Mouse (Mus musculus) macrophage (primary cell): ENCODE results near the gene Wdfy3. TPM values are rescaled to one million over a fixed set of nuclear protein-coding genes. Genes with fewer than 3 reads are reported as not detected.
"Not testable (repeated sequence)": the region's sequence is repeated elsewhere in the genome, so short reads cannot be mapped to it uniquely, and the experiment has no call there.

ENCODE experiments used
- H3K27ac ChIP-seq: fragments of 350-480 bp; formaldehyde crosslinking; 2 replicates; pipeline ENCODE4 v1.9.0; 2021
- H3K36me3 ChIP-seq: fragments of 350-480 bp; formaldehyde crosslinking; 2 replicates; pipeline ENCODE4 v1.9.0; 2021; ENCODE audit errors: inconsistent target
- H3K4me3 ChIP-seq: fragments of 350-480 bp; formaldehyde crosslinking; 2 replicates; pipeline ENCODE4 v1.9.0; 2021; ENCODE audit errors: inconsistent target
- H3K79me2 ChIP-seq: fragments of 350-480 bp; formaldehyde crosslinking; 2 replicates; pipeline ENCODE4 v1.9.0; 2021; ENCODE audit errors: inconsistent target
- WGBS: methylation state at CpG from one replicate; pipeline ENCODE4 v1.1.7; 2026; ENCODE audit warnings: inconsistent platforms; ENCODE audit not compliant: missing documents; 5-methylcytosine and 5-hydroxymethylcytosine counted together
- polyA plus RNA-seq: library from polyadenylated mRNA; stranded (reverse); fragments of 250-400 nt; gene quantifications from 3 replicates; pipeline ENCODE4 v1.2.4, GENCODE M21; 2018; ENCODE audit warnings: inconsistent platforms

Wdfy3 gene
- polyA plus RNA-seq, 1 experiment from 2014 or later: 31.1 TPM

DNA sequence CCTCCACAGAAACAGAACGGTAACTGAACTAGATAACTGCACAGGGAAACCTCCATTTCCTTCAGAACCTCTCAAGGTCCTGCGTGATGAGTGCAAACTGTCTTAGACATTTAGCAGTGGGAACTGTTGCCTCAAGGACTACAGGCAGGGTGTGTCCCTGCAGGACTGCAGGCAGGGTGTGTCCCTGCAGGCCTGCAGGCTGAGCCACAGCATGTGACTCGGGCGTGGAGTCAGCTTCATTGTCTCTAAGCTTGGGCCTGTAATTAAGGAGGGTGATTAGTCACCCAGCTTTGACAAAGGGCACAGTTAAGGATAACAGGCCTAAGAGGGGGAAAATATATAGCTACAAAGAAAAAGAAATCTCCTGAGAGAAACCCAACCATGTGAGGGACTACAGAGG lies 222.0 kb downstream of the Wdfy3 start:
- Histone ChIP-seq H3K36me3 (peaks cover 98% of the 10 kb centered on the region), H3K4me3 (no peak overlapping the region), H3K79me2 (no peaks in the 10 kb centered on the region), H3K27ac (no peak overlapping the region)
- 89% methylated on average over 4 of the region's 4 CpGs for WGBS

DNA sequence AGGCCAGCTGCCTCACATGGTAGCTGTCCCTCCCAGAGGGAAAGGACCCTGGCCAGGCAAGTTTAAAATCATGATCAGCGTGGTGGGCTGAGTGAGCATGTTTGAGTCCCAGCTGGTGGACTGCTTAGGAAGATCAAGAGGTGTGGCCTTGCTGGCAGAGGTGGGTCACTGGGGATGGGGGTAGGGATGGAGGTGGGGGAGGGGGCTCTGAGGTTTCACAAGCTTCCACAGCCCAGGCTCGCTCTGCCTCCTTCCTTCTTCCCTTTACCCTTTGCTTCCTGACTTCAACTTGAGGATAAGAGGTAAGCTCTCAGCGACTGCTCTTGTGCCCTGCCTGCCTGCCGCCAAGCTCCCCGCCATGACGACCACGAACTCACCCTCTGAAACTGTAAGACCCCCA lies 222.4 kb downstream of the Wdfy3 start:
- Histone ChIP-seq H3K4me3 (no peak overlapping the region), H3K36me3 (peaks cover 98% of the 10 kb centered on the region), H3K79me2 (no peaks in the 10 kb centered on the region), H3K27ac (no peak overlapping the region)
- 96% methylated on average over 7 of the region's 7 CpGs for WGBS

DNA sequence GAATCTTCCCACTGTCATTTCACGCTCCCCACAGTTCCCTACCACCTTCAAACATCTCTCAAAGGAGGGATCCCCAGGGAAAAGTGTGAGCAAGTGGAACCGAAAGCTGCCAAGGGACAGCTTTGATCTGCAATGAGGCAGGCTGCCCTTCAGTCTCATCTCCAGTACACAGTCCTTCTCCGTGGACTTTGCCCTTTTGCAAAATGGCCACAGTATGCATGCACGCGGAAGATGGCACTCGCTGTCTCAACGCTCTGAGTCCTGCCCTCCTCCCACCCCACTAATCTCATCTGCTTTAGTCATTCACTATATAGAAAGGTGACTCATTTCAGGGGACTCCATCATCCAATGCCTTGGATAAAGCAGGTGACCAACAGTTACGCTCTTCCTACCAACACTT lies 223.8 kb downstream of the Wdfy3 start:
- WGBS: 95% methylated on average over 8 of the region's 8 CpGs
- Histone ChIP-seq H3K36me3 (peaks cover 98% of the 10 kb centered on the region), H3K27ac (no peak overlapping the region), H3K79me2 (no peaks in the 10 kb centered on the region), H3K4me3 (no peak overlapping the region)

DNA sequence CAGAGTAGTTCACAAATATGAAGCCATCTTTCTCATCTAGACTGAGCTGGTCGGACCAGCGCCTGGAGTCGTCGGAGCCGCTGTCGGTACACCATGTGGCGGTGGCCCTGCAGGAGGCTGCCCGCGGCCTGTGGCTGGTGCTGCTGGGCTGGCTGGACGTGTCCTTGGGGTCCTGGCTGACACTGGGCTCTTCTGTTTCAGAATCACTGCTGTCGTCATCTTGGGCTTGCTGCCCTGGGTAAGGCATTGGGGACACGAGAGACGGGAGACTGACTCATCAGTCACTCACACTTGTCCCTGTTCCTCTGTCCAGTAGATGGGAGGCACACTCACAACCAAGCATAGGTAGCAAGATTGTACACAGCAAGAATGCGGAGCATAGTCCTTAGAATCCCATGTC lies 224.7 kb downstream of the Wdfy3 start:
- no peak overlapping the region for H3K27ac ChIP-seq
- H3K36me3 ChIP-seq: peaks cover 98% of the 10 kb centered on the region
- 93% methylated on average over 14 of the region's 14 CpGs for WGBS
- no peaks in the 10 kb centered on the region for H3K79me2 ChIP-seq
- no peak overlapping the region for H3K4me3 ChIP-seq

DNA sequence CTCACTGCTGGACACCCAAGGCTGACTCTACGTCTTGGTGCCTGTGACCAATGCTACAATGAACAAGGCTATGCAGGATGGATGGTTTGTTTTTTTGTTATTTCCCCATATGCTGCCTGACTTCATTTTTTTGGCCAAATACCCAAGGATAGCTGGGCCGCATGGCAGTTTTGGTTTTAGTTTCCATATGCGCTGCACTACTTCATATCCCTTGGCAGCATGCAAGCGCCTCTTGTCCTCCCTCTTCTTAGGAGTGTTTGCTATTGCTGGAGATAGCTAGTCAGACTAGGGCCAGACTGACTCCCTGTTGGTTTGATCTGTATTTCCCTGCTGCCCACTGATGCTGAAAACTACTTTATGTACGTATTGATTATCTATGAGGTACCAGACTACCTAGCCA lies 229.2 kb downstream of the Wdfy3 start:
- H3K36me3 ChIP-seq: peaks cover 91% of the 10 kb centered on the region
- no peaks in the 10 kb centered on the region for H3K79me2 ChIP-seq
- 92% methylated on average over 5 of the region's 5 CpGs for WGBS
- H3K27ac ChIP-seq: no peak overlapping the region
- no peak overlapping the region for H3K4me3 ChIP-seq

DNA sequence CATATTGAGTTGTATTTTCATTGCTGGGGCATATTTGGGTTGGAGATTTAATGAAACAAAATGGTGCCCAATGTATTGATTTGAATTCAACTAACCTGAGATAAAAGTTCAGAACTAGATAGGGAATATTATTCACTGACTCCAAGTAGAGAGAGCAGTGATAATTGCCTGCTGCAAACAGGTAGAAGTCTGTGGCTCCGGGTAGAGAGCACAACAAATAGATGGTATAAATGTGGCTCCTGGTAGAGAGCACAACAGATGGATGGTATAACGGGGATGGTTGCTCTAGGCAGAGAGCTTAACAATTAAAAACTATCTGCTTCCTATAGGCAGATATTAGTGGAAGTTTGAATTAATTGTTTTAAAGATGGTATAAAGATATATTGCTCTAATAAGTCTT lies 232.1 kb downstream of the Wdfy3 start:
- H3K36me3 ChIP-seq: peaks cover 90% of the 10 kb centered on the region
- H3K79me2 ChIP-seq, H3K4me3 ChIP-seq, H3K27ac ChIP-seq: not testable (repeated sequence)
- 100% methylated on average over 2 of the region's 2 CpGs for WGBS

DNA sequence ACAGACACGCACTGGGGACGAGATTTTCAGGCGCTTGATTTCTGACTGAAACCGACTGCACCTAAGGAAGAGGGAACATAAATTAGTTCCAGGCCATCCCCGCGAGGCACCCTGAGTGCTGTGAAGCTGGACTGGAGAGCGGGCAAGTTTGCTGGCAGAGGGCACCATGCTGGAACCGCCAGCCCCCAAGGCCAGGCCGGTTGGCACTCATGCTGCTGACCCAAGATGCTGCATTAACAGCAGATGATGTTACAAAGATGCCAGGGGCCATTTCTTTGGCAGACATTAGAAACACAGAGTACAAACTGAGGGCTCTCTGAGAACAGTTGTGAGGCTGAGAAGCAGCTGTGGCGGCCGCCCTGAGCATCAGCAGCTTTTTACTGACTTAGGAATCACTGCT lies 233.5 kb downstream of the Wdfy3 start:
- 99% methylated on average over 11 of the region's 11 CpGs for WGBS
- Histone ChIP-seq H3K79me2 (no peaks in the 10 kb centered on the region), H3K36me3 (peaks cover 79% of the 10 kb centered on the region), H3K4me3 (no peak overlapping the region), H3K27ac (no peak overlapping the region)

DNA sequence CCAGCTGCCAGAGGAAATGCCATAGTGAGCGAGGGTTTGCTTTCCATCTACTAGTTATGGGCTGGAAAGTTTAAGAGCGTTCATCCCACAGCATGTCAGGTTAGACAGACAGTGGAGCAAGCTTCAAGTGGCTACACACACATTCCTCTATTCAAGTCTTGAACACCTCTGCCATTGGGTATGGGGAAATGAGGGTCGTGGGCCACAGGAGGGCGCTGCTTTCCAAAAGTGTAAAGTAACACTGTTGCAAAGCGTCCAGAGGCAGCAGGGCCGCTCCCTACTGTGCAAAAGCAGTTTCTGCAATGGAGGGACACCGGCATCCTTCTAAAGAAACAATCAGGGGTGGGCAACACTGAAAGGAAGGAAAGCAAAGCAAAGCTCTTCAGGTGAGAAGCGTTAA lies 235.8 kb downstream of the Wdfy3 start:
- Histone ChIP-seq H3K4me3 (no peak overlapping the region), H3K27ac (no peak overlapping the region), H3K79me2 (no peaks in the 10 kb centered on the region), H3K36me3 (peaks cover 59% of the 10 kb centered on the region; the same call in 1 of the 2 replicates)
- 94% methylated on average over 8 of the region's 8 CpGs for WGBS

DNA sequence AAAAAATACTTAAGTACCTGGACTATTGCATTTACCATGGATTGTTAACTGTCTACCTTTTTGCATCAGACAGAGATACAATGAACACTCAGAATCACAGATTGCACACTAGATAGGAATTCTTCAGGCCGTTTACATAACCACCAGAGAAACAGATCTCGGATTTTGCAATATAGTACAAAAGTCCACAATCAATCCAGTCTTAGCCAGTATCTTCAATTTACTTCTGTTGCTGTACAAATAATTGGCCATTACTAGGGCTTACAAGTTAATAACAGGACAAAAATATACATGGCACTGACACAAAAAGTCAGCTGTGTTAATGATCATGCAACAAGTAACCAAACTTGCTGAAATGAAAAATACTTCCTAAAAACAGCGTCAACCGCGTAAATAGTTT lies 236.7 kb downstream of the Wdfy3 start:
- H3K4me3 ChIP-seq: no peak overlapping the region
- 93% methylated on average over 5 of the region's 5 CpGs for WGBS
- peaks cover 50% of the 10 kb centered on the region; the same call in 1 of the 2 replicates for H3K36me3 ChIP-seq
- no peak overlapping the region for H3K27ac ChIP-seq
- no peaks in the 10 kb centered on the region for H3K79me2 ChIP-seq

DNA sequence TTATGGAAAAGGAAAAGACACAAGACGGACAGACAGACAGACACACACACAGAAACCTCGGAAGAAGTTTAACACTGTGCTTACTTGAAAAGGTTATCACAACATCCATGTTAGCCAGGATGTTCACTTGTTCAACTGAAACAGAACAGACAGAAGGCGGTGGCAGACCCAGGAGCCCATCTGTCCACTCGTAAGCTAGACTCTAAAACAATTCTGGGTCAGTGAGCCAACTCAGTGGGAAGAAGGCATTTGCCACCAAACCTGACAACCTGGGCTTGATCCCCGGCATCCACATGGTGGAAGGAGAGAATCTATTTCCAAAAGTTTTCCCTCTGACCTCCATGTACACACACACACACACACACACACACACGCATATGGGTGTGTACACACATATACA lies 237.7 kb downstream of the Wdfy3 start:
- WGBS: 96% methylated on average over 6 of the region's 6 CpGs
- H3K4me3 ChIP-seq: no peak overlapping the region
- no peaks in the 10 kb centered on the region for H3K79me2 ChIP-seq
- peaks cover 43% of the 10 kb centered on the region; the same call in 1 of the 2 replicates for H3K36me3 ChIP-seq
- no peak overlapping the region for H3K27ac ChIP-seq

DNA sequence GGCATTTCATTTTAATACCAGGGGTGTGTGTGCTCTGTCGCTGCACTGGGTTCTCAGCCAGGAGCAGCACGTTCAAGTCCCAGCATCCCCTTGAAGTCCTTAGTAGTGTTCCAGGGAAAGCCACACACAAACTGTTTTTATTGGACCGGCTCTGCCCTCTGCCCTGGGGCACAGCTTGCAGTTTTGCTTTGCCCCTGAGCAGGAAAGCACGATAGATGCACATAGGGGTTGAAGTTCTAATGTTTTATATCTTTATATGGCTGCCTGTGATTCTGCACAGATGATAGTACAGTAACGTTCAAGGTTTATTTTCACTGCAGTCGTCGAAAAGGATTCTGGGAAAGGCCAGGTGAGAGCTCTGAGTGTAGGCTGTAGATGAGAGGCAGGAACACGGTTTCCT lies 239.5 kb downstream of the Wdfy3 start:
- WGBS: 92% methylated on average over 8 of the region's 8 CpGs
- Histone ChIP-seq H3K4me3 (no peak overlapping the region), H3K79me2 (no peaks in the 10 kb centered on the region), H3K27ac (no peak overlapping the region), H3K36me3 (peaks cover 25% of the 10 kb centered on the region; the same call in 1 of the 2 replicates)

DNA sequence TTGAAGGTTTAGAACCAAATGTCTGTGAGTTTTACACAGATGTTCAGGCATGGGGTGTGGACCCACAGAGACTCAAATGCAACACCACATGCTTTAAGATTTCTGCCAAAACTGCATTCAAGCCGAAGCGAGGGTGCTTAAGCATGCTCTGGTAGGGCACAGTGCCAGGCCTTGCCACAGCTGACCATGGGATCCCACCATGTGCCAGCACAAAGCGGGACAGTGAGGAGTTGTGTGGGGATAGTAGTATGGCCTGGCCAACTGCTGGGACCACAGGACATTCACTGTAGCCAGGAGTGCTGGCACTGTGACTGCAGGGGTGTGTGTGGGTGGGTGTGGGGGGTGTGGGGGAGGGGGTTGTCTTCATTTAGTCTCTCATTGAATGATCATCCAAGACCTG lies 240.8 kb downstream of the Wdfy3 start:
- Histone ChIP-seq H3K36me3 (peaks cover 14% of the 10 kb centered on the region; the same call in 1 of the 2 replicates), H3K4me3 (no peak overlapping the region), H3K79me2 (no peaks in the 10 kb centered on the region), H3K27ac (no peak overlapping the region)
- WGBS: 97% methylated on average over 3 of the region's 3 CpGs

DNA sequence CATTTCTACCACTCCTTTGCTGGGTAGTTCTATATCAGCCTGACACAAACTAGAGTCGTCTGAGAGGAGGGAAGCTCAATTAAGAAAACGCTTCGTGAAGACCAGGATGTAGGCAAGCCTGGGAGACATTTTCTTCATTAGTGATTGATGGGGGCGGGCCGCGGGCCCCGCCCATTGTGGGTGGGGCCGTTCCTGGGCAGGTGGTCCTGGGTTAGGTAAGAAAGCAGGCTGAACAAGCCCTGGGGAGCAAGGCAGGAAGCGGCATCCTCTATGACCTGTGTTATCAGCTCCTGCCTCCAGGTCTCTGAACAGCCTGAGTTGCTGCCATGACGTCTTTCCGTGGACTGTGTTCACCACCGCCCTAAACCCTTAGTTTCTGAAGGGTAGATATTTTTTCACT lies 242.2 kb downstream of the Wdfy3 start:
- H3K79me2 ChIP-seq: no peaks in the 10 kb centered on the region
- H3K36me3 ChIP-seq: peaks cover 12% of the 10 kb centered on the region
- no peak overlapping the region for H3K27ac ChIP-seq
- H3K4me3 ChIP-seq: no peak overlapping the region
- 65% methylated on average over 12 of the region's 12 CpGs for WGBS

DNA sequence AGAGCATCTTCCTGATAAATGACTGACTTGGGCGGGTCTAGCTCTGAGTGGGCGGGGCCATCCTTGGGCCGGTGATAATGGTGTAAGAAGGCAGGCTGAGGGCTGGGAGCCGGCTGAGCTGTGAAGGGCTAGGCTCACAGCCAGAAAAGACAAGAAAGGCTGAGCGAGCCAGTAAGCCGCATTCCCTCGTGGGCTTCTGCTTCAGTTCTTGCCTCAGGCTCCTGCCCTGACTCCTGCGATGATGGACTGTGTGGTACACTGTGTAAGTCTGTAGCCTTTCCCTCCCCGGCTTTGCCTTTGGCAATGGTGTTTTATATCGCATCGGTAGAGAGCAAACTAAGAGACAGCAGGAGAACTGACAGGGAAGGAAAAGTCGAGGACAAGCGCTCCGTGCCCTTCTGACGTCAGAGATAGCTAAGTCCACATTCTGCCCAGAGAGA lies 243.2 kb downstream of the Wdfy3 start:
- no peak overlapping the region for H3K4me3 ChIP-seq
- H3K79me2 ChIP-seq: no peaks in the 10 kb centered on the region
- 17% methylated on average over 15 of the region's 15 CpGs for WGBS
- H3K36me3 ChIP-seq: peaks cover 19% of the 10 kb centered on the region
- no peak overlapping the region for H3K27ac ChIP-seq

DNA sequence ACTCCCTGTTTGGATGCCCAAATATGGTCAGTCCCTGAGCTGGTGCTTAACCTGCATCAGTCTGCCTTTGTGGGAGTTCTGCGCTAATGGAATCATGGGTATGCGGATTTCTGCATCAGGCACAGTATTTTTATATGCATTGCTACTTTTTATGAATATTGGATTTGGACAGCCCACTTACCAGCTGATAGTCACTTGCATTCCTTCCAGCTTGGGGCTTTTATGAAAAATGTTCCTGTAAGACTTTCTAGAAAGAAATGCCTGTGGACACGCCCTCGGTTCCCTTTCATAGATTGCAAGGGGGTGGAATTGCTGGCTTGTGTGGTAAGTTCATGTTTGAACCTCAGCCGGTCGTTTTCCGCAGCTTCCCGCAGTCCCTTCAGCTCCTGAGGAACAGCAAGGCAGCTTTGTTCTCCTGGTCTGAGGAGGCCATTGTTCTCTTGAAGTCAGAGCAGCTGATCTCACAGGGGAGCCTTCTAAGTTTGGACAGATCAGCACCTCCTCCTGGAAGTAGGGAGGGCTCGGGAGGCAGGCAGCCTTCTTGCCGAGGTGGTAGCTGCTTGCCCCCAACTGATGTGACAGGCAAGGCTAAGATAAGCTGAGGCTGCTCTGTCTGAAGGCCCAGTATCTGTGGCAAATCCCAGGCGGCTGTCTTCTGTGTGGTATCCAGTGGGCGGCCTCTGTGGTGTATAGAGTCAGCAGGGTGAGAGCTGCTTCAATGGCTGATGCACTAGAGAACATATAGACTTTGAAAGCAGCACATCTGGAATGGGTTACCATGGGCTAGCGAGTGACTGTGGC lies 244.4 kb downstream of the Wdfy3 start:
- WGBS: 86% methylated on average over 13 of the region's 13 CpGs
- Histone ChIP-seq H3K27ac (no peak overlapping the region), H3K4me3 (no peak overlapping the region), H3K36me3 (peaks cover 28% of the 10 kb centered on the region), H3K79me2 (no peaks in the 10 kb centered on the region)

DNA sequence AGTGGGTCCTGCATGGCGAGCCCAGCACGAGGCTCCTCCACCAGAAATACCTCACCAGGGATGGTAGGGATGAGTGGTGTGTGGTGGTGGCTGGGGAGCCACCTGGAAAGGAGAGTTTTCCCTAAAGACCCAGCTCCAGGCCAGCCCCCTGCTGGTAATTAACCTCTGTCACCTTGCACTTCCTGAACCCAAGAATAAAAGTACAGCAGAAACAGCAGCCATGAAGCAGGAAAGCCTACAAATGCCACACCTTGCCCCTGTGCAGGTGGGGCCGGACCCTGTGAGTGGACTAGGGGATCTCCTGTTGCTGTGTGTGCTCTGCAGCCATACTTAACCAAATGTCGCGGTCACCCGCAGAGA lies 247.4 kb downstream of the Wdfy3 start:
- no peak overlapping the region for H3K4me3 ChIP-seq
- WGBS: 92% methylated on average over 6 of the region's 6 CpGs
- no peak overlapping the region for H3K27ac ChIP-seq
- H3K79me2 ChIP-seq: no peaks in the 10 kb centered on the region
- H3K36me3 ChIP-seq: peaks cover 56% of the 10 kb centered on the region
